Mouse (Mus musculus) kidney, adult 2 months (tissue): Measurements from ENCODE around the gene Duox2. TPM values are rescaled to one million over a fixed set of nuclear protein-coding genes. Genes with fewer than 3 reads are reported as not detected.

Source experiments
- DNase-seq: peaks from one replicate; pipeline ENCODE4 v3.0.0; 2021
- H3K27ac ChIP-seq: fragments of 200-500 bp; 2 replicates; pipeline ENCODE4 v1.5.1; 2012; ENCODE audit warnings: low read depth, low read length, control low read depth, inconsistent platforms; ENCODE audit not compliant: insufficient read depth
- H3K27me3 ChIP-seq: fragments of 200-500 bp; replicated peaks from 2 replicates; pipeline ENCODE4 v1.6.1; 2012; ENCODE audit warnings: mild to moderate bottlenecking, moderate library complexity, low read length, inconsistent platforms; ENCODE audit not compliant: control insufficient read depth, insufficient read depth
- H3K36me3 ChIP-seq: fragments of 200-500 bp; 2 replicates; pipeline ENCODE4 v1.6.1; 2012; ENCODE audit warnings: mild to moderate bottlenecking, moderate library complexity, low read length, inconsistent platforms; ENCODE audit not compliant: control insufficient read depth, insufficient read depth
- H3K4me1 ChIP-seq: fragments of 200-500 bp; 2 replicates; pipeline ENCODE4 v1.6.1; 2011; ENCODE audit warnings: low read length; ENCODE audit not compliant: control insufficient read depth, insufficient read depth
- H3K4me3 ChIP-seq: fragments of 200-500 bp; 2 replicates; pipeline ENCODE4 v1.5.1; 2011; ENCODE audit warnings: mild to moderate bottlenecking, low read depth, low read length, control low read depth; ENCODE audit not compliant: insufficient read depth
- CTCF ChIP-seq: fragments of 200-500 bp; conservative IDR thresholded peaks from 2 replicates; pipeline ENCODE4 v1.5.1; 2011; ENCODE audit warnings: low read depth, mild to moderate bottlenecking, control low read depth, low read length, moderate library complexity, mixed read lengths; ENCODE audit not compliant: insufficient read depth, insufficient read length
- POLR2A ChIP-seq: fragments of 200-500 bp; IDR thresholded peaks from one replicate; pipeline ENCODE4 v1.6.1; 2011; ENCODE audit warnings: low read depth, low read length, control low read depth
- WGBS: fragments of 180-500 bp; shearing (Covaris S2); methylation state at CpG from one replicate; pipeline ENCODE4 v1.1.7; 2018; 5-methylcytosine and 5-hydroxymethylcytosine counted together
- polyA plus RNA-seq: library from polyadenylated mRNA; depleted of rRNA; stranded (reverse); fragments of >200 nt; gene quantifications from 2 replicates; pipeline ENCODE4 v1.2.3, GENCODE M21; 2012

The Duox2 gene
- polyA plus RNA-seq, 1 experiment = 0.17 TPM

- 3% methylated on average over 35 of the region's 35 CpGs for WGBS
- H3K27me3 ChIP-seq = peaks cover 12% of the 10 kb centered on the region
- no peak for TF ChIP-seq CTCF
- no peak for TF ChIP-seq POLR2A
- H3K27ac ChIP-seq = no peak overlapping the region
- H3K4me1 ChIP-seq = peaks cover 9% of the 10 kb centered on the region
- no peak for DNase-seq
- no peaks in the 10 kb centered on the region for H3K36me3 ChIP-seq
- no peak overlapping the region for H3K4me3 ChIP-seq
Observed at GRCm38 (mm10) chr2:122297271-122298095, 766 bp downstream of the Duox2 start.

- WGBS = 6% methylated on average over 7 of the region's 7 CpGs
- TF ChIP-seq CTCF (no peak), POLR2A (no peak)
- Histone ChIP-seq H3K27me3 (peaks cover 9% of the 10 kb centered on the region), H3K4me1 (peaks cover 3% of the 10 kb centered on the region; the same call in 1 of the 2 replicates), H3K36me3 (no peaks in the 10 kb centered on the region), H3K27ac (no peak overlapping the region), H3K4me3 (no peak overlapping the region)
- DNase-seq = no peak
Observed at GRCm38 (mm10) chr2:122294916-122295315, 3.3 kb downstream of the Duox2 start.

GRCm38 (mm10) chr2:122286137-122286536 lies 12.1 kb downstream of the Duox2 start:
- Histone ChIP-seq H3K4me3 (no peak overlapping the region), H3K27me3 (no peaks in the 10 kb centered on the region), H3K4me1 (no peaks in the 10 kb centered on the region), H3K36me3 (no peaks in the 10 kb centered on the region), H3K27ac (no peak overlapping the region)
- TF ChIP-seq CTCF (no peak), POLR2A (no peak)
- no peak for DNase-seq
- 53% methylated on average over 7 of the region's 7 CpGs for WGBS

- no peak for DNase-seq
- H3K4me3 ChIP-seq = no peak overlapping the region
- H3K27me3 ChIP-seq = no peaks in the 10 kb centered on the region
- H3K36me3 ChIP-seq = no peaks in the 10 kb centered on the region
- no peak for TF ChIP-seq CTCF
- TF ChIP-seq POLR2A = no peak
- no peak overlapping the region for H3K27ac ChIP-seq
- no peaks in the 10 kb centered on the region for H3K4me1 ChIP-seq
- WGBS = 85% methylated on average over 9 of the region's 9 CpGs
Observed at GRCm38 (mm10) chr2:122284091-122284490, 14.2 kb downstream of the Duox2 start.

- no peaks in the 10 kb centered on the region for H3K27me3 ChIP-seq
- 93% methylated on average over 3 of the region's 3 CpGs for WGBS
- H3K4me1 ChIP-seq = no peaks in the 10 kb centered on the region
- TF ChIP-seq POLR2A (no peak), CTCF (no peak)
- no peak overlapping the region for H3K27ac ChIP-seq
- no peak for DNase-seq
- no peak overlapping the region for H3K4me3 ChIP-seq
- no peaks in the 10 kb centered on the region for H3K36me3 ChIP-seq
Observed at GRCm38 (mm10) chr2:122278769-122279168, 19.5 kb downstream of the Duox2 start.

- H3K36me3 ChIP-seq = peaks cover 12% of the 10 kb centered on the region
- no peak overlapping the region for H3K27ac ChIP-seq
- H3K4me3 ChIP-seq = no peak overlapping the region
- no peaks in the 10 kb centered on the region for H3K27me3 ChIP-seq
- 87% methylated on average over 7 of the region's 7 CpGs for WGBS
- peak; percentile 61 for DNase-seq
- H3K4me1 ChIP-seq = no peaks in the 10 kb centered on the region
- no peak for TF ChIP-seq POLR2A
- TF ChIP-seq CTCF = peak; percentile 29; the same call in 1 of the 2 replicates
Observed at GRCm38 (mm10) chr2:122266407-122267193, 31.6 kb downstream of the Duox2 start.

- Histone ChIP-seq H3K4me3 (no peak overlapping the region), H3K27me3 (no peaks in the 10 kb centered on the region), H3K4me1 (no peaks in the 10 kb centered on the region), H3K36me3 (peaks cover 15% of the 10 kb centered on the region), H3K27ac (no peak overlapping the region)
- TF ChIP-seq POLR2A (no peak), CTCF (no peak)
- WGBS = 86% methylated on average over 3 of the region's 3 CpGs
- no peak for DNase-seq
Observed at GRCm38 (mm10) chr2:122264690-122265089, 33.6 kb downstream of the Duox2 start.
